Mouse (Mus musculus) right cerebral cortex, postnatal 14 days (tissue): ENCODE measurements at regions not wholly inside any gene's neighbourhood (a gene's known extent, or its start where the extent isn't known, plus 50 kb on each side); places are given as distances from the start of the nearest gene placed in this dataset.

Source experiments
- DNase-seq: peaks from one replicate; pipeline ENCODE4 v3.0.0; 2022

DNA sequence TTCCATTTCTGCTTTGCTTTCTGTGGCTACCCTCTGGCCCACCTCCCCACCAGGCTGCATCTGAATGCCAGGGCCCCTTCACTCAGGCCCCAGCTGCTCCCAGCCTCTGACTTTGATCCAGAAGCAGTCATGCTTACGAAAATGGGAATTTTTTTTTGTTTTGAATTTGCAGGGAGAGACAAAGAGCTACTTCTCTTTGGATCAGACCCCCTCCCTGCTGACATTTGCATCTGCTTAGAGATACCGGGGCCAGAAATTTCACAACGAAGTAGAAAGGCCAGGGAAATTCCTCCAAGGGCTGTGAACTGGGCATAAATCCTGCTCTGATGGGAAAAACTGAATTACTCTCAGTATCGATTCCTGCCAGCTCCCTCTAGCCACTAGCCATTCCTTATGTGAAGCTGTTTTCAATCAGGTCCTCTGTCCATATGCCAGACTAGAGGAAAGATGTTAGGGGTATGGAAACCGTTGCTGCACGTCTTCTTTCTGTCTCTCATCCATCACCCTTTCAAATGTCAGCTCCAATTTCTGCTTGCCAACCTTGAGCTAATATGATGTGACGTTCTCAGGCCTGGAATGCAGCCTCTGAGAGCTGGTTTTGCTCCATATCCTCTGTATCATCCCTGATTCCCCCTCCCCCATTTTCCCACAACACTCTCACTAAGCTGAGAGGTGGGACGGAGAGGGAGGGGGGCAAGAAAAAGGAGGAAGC is 62.4 kb upstream of the S1pr3 start:
- DNase-seq, result no peak

GRCm38 (mm10) chr13:51348707-51349106 is 59.7 kb upstream of the S1pr3 start:
- DNase-seq, result no peak

DNA sequence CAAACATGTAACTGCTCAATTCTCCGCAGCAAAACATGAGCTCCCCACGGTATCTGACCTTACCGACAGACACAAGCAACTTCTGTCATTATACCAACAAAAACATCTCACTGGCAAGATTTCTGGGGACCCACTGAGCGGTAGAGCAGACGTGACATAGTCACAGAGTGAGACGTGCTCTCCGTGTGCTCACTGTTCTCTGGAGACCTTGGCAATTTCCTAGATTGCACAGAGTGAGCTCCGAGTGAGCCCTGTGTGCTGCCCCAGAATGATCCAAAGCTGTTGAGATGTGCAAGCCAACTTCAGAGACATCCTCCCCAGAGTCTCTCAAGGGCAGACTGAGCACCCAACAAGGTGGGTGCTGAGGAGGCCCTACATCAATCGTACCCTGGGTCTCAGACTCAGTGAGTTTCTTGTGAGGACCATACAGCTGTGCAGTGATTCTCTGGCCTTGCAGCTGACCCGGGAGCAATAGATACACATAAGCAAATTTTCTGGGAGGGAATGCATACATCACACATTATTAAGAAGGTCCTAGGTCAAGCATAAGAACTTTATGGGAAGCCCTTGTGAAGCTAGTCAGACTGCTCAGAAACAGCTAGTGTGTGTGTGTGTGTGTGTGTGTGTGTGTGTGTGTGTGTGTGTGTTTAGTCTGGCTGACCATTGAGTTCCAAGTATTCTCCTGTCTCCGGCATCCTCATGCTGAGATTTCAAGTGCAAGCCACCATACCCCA is 58.5 kb upstream of the S1pr3 start:
- DNase-seq, result no peak

- DNase-seq, result no peak
These were observed 55.6 kb upstream of the S1pr3 start for GRCm38 (mm10) chr13:51352874-51353273.

DNA sequence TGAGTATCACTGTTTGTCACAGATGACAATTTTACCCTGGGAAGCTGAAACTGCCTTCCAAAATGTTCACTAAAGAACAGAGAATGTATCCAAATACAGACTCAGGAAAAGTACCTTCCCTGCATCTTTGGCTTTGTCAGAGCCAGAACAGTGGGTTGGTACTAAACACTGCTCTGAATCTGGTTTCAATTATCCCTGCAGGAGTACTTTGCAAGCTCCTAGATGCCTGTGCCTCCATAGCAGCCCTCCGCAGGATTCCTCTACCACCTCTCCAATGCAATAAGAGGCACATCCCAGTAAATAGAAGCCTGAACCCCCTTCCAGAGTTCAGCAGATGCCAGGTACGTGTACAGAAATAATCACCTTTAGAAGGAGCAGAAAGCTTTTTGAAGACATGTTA is 52.9 kb upstream of the S1pr3 start:
- DNase-seq, result no peak
